Mouse (Mus musculus) ES-Bruce4 (cell line): Measurements from ENCODE around the gene Irf1. TPM values are rescaled to one million over a fixed set of nuclear protein-coding genes. Genes with fewer than 3 reads are reported as not detected.
"Not testable (repeated sequence)": the region's sequence is repeated elsewhere in the genome, so short reads cannot be mapped to it uniquely, and the experiment has no call there.

ENCODE experiments used
- H3K27ac ChIP-seq: 2 replicates; pipeline ENCODE4 v1.5.1; 2012; ENCODE audit warnings: low read length, inconsistent platforms; ENCODE audit not compliant: insufficient read depth
- H3K27me3 ChIP-seq: 2 replicates; pipeline ENCODE4 v1.6.1; 2012; ENCODE audit warnings: mild to moderate bottlenecking, low read length, inconsistent platforms; ENCODE audit not compliant: control insufficient read depth, poor library complexity, insufficient read depth, severe bottlenecking
- H3K36me3 ChIP-seq: 2 replicates; pipeline ENCODE4 v1.6.1; 2012; ENCODE audit warnings: inconsistent platforms, mild to moderate bottlenecking, low read length, moderate library complexity; ENCODE audit not compliant: control insufficient read depth, poor library complexity, insufficient read depth, severe bottlenecking
- H3K4me1 ChIP-seq: one replicate; pipeline ENCODE4 v1.8.1; 2011; ENCODE audit warnings: low read length; ENCODE audit not compliant: control insufficient read depth, insufficient read depth
- H3K4me3 ChIP-seq: 2 replicates; pipeline ENCODE4 v1.5.1; 2011; ENCODE audit warnings: low read depth, mild to moderate bottlenecking, low read length
- H3K9ac ChIP-seq: 2 replicates; pipeline ENCODE4 v1.6.1; 2012; ENCODE audit warnings: low read depth, mild to moderate bottlenecking, inconsistent platforms; ENCODE audit not compliant: poor library complexity, severe bottlenecking
- H3K9me3 ChIP-seq: replicated peaks from 2 replicates; pipeline ENCODE4 v1.6.1; 2012; ENCODE audit warnings: mild to moderate bottlenecking, low read length, inconsistent platforms; ENCODE audit not compliant: control insufficient read depth, poor library complexity, insufficient read depth, severe bottlenecking
- CTCF ChIP-seq: IDR thresholded peaks from one replicate; pipeline ENCODE4 v1.8.1; 2011; ENCODE audit warnings: low read depth, low read length
- EP300 ChIP-seq: IDR thresholded peaks from 2 replicates; pipeline ENCODE4 v1.6.1; 2011; ENCODE audit warnings: low read depth, low read length; ENCODE audit not compliant: insufficient read depth
- POLR2A ChIP-seq: IDR thresholded peaks from one replicate; pipeline ENCODE4 v1.8.1; 2011; ENCODE audit warnings: low read length; ENCODE audit not compliant: insufficient read depth
- polyA plus RNA-seq: library from polyadenylated mRNA; stranded (reverse); fragments of >200 nt; gene quantifications from 2 replicates; pipeline ENCODE4 v1.2.4, GENCODE M21; 2011; ENCODE audit warnings: low read depth; ENCODE audit not compliant: missing spikeins, insufficient read depth, insufficient read length

Gene Irf1
- polyA plus RNA-seq, 1 experiment: 75.7 TPM

DNA sequence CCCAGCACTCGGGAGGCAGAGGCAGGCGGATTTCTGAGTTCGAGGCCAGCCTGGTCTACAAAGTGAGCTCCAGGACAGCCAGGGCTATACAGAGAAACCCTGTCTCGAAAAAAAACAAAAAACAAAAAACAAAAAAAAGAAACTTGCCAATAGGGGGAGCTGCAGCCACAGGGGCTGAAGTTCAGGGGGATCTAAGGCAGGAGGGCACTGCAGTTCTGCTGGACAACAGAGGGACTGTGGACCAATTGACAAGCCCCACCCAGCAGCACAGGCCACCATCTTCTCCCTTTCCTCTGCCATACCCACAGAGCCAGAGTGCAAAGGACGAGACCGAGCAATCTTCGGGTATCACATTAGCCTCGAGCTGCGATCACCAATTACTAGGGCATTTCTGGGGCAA is 11.8 kb upstream of the Irf1 start:
- not testable (repeated sequence) for H3K9ac ChIP-seq, H3K36me3 ChIP-seq, H3K27me3 ChIP-seq, H3K9me3 ChIP-seq, H3K27ac ChIP-seq, H3K4me3 ChIP-seq
- H3K4me1 ChIP-seq: peaks cover 10% of the 10 kb centered on the region
- peak; percentile 63 for TF ChIP-seq CTCF

DNA sequence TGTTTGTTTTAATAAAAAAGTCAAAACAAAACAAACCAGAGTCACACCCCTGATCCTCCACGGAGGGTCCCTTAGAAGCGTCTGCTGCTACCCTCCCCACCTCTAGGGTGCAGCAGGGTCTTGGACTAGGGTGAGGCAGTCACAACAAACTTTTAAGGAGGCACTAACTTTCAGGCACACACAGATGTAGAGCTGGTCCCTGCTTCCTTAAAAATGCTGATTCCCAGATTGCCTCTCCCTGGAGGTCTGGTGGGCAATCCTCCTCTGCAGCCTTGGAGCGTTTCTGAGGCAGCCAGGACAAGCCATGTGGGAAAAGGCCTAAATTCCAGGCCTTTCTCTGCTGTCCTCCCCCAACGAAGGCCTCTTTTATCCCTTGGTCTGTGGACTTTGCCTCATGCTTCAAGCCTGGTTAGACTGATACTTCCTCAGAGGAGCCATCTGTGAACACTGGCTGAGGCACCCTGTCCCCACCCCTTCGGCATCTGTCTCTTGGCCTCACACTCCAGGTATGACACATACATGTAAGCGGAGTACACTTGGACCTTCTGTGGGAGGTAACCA is 10.9 kb upstream of the Irf1 start:
- H3K9ac ChIP-seq: peak overlapping the region; percentile 17; the same call in 1 of the 2 replicates
- TF ChIP-seq CTCF (peak; percentile 70), EP300 (0 out of 2 replicates have a peak, but pooled peaks have one; percentile 29), POLR2A (no peak)
- H3K36me3 ChIP-seq: no peaks in the 10 kb centered on the region
- H3K4me1 ChIP-seq: peaks cover 10% of the 10 kb centered on the region
- no peaks in the 10 kb centered on the region for H3K27me3 ChIP-seq
- H3K9me3 ChIP-seq: no peaks in the 10 kb centered on the region
- H3K4me3 ChIP-seq: peak overlapping the region; percentile 1; the same call in 1 of the 2 replicates
- H3K27ac ChIP-seq: peak overlapping the region; percentile 39

DNA sequence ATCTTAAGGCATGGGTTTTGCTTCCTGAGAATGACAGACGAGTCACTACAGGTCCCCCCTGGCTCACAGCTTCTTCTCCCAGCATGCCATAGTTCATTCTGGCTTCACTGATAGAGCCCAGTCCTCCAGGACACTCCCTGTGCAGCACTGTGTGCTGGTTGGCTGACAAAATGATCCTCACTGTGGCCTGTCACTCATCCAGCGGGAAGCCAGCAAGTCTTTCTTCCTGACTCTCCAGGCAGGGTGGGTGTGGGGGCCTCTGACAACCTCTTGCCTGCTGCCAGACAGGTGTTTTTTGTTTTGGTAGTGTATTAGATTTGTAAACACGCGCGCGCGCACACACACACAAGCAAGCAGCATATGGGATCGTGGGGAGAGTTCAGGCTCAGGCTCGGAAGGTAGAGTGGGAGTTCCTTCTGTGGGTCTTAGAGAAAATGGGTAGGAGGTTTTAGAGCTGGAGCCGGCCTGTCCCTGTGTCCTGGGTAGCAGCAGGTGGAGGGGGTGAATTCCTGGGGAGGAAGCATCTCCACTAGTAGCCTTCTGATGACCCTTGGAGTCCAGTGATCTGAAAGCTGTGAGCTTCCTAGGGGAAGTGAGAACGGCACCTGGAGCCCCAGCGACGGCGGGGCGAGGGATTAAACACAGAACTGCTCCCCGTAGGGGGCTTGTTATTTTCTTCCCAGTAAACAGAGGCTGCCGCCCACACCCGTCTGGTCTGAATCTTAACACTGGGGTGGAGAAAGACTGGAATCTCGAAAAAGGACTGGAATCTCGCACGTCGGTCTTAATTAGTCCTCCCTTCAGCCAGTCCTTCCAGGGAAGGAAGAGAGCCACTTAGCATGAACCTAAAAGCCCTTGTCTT is 10.0 kb upstream of the Irf1 start:
- no peaks in the 10 kb centered on the region for H3K27me3 ChIP-seq
- peak overlapping the region; percentile 19 for H3K9ac ChIP-seq
- peaks cover 15% of the 10 kb centered on the region for H3K4me1 ChIP-seq
- peak overlapping the region; percentile 57 for H3K27ac ChIP-seq
- H3K9me3 ChIP-seq: no peaks in the 10 kb centered on the region
- no peak for TF ChIP-seq POLR2A
- peak; percentile 54; the same call in 1 of the 2 replicates for TF ChIP-seq EP300
- no peak for TF ChIP-seq CTCF
- H3K4me3 ChIP-seq: peak overlapping the region; percentile 8; the same call in 1 of the 2 replicates
- no peaks in the 10 kb centered on the region for H3K36me3 ChIP-seq

DNA sequence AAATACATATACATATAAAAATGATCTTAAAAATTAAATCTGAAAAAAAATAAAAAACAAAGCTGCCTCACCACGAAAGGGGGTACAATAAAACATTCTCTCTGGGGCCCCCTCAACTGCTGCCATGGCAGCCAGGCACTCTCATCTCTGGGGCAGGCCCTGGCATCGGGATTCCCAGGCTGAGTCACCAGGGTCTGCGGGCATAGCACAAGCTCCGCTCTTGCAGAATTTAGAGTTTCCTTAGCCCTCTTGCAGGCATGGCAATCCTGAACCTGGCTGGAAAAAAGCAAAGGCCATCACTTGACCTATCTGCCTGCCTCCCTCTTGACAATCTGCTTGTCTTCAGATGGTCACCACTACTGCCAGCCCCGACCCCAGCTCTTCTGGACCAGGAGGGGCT is 8.5 kb upstream of the Irf1 start:
- no peaks in the 10 kb centered on the region for H3K27me3 ChIP-seq
- H3K27ac ChIP-seq: no peak overlapping the region
- TF ChIP-seq CTCF (no peak), EP300 (no peak), POLR2A (no peak)
- no peak overlapping the region for H3K9ac ChIP-seq
- no peaks in the 10 kb centered on the region for H3K9me3 ChIP-seq
- H3K4me1 ChIP-seq: peaks cover 19% of the 10 kb centered on the region
- no peaks in the 10 kb centered on the region for H3K36me3 ChIP-seq
- no peak overlapping the region for H3K4me3 ChIP-seq

DNA sequence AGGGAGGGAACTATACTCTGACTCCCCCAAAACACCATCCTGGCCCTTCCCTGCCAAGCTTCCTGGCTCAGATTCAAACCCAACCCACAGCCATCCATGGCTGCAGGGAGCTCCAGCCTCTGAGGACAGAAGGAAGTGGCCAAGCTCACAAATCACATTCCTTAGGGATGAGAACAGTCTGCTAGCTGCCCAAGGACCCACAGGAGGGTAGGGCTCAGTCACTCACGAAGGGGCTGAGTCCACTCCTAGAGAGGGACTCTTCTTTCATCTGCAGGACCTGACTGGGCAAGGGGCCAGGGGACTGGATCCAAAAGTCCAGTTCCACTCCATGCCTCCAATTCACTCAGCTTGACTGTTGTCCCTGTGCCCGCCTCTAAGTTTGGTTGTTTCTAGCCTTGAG is 8.0 kb upstream of the Irf1 start:
- Histone ChIP-seq H3K27ac (no peak overlapping the region), H3K9me3 (no peaks in the 10 kb centered on the region), H3K27me3 (no peaks in the 10 kb centered on the region), H3K4me1 (peaks cover 19% of the 10 kb centered on the region), H3K36me3 (no peaks in the 10 kb centered on the region), H3K4me3 (no peak overlapping the region), H3K9ac (no peak overlapping the region)
- TF ChIP-seq POLR2A (no peak), EP300 (no peak), CTCF (no peak)

DNA sequence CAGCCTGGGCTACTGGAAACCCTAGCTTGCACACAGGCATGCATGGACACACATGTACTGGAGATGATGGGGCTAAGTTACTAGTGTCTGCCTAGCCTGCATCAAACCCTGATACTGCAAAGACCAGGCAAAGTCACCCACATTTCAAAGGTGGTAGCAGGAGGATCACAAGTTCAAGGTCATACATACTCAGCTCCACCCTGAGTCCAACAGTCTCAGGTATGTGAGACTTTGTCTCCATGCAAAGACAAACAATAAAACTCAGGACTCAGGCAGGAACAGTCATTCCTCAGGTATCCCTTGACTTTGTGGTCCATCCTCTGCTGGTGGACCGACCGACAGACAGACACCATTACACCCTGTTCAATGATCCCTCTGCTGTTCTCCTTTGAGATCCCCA is 7.4 kb upstream of the Irf1 start:
- H3K4me1 ChIP-seq: peaks cover 19% of the 10 kb centered on the region
- H3K9me3 ChIP-seq: no peaks in the 10 kb centered on the region
- no peak overlapping the region for H3K4me3 ChIP-seq
- H3K36me3 ChIP-seq: no peaks in the 10 kb centered on the region
- no peak overlapping the region for H3K9ac ChIP-seq
- no peaks in the 10 kb centered on the region for H3K27me3 ChIP-seq
- H3K27ac ChIP-seq: no peak overlapping the region
- TF ChIP-seq CTCF: no peak
